Mouse (Mus musculus) liver, embryonic 14 days (tissue): ENCODE measurements around the gene Agap1. TPM values are rescaled to one million over a fixed set of nuclear protein-coding genes. Genes with fewer than 3 reads are reported as not detected.

ENCODE experiments used
- polyA plus RNA-seq: library from polyadenylated mRNA; depleted of rRNA; stranded (reverse); fragments of >200 nt; gene quantifications from 2 replicates; pipeline ENCODE4 v1.2.3, GENCODE M21; 2012; rRNA removed

Agap1 gene
- polyA plus RNA-seq, result 1.0 and 1.1 TPM in 2 replicates

DNA sequence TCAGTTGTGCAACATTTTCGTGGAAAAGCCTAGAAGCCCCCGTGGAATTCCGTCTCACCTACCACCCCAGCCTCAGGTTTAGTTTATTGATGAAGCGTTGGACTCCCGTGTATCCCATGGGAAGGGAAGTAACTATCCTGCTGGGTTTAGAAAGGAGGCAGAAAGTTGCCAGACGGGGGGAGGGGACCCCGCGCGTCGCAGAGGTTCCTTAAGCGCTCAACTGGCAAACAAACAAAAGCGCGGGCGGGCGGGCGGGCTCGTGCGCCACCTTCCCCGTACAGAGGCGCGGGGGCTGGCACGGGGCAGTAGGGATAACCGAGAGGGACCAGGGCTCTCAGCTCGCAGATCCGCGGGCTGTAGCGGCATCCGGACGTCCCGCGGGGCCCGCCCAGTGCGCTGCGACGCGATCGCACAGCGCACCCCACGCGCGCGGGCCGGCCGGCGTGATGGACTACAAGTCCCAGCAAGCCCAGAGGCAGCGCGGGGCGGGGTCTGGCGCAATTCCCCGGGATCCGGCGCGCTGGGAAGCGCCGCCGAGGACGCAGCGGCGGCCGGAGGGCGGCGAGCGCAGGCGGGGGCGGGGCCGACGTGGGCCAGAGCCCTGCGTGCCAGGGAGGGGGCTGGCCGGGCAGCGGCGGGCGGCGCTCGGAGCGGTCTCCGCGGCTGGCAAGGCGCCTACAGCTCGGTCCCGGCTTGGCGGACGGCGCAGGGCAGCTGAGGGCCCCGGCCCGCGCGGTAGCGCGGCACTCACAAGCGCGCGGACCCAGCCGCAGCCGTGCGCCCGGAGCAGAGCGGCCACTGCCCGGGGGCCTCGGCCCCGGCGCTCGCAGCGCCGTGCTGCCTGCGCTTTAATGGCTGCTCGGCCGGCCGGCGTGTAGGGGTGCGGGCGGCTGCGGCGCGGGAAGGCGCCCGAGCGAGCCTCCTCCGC, at the start of gene Agap1:
Gene Agap1, plus strand, starts transcription at position 611 of the 928 bp plus-strand sequence.

DNA sequence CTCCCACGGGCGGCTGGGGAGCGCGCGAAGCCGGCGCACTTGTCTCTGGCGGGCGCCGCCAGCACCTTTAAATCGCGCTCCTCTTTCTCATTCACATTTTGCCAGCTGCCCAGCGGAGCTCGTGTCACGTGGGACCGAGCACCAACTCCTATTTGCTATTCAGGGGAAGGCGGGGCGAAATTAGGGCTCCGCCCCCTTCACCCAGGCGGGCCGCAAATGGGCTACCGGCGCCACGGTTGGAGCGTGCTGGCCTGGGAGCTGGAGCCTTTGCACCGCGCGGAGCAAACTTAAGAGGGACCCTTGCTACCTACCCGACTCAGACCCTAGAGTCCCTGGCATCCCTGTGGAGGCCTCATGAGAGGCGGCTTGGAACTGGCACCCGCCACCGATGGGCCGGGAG, 476.5 kb downstream of the Agap1 start, which contains the start of gene Gbx2:
Gene Gbx2, minus strand, starts transcription at position 60 of the 400 bp plus-strand sequence.

